Mouse (Mus musculus) thymus, postnatal 4 days (tissue): ENCODE data around the gene Spock1.

ENCODE experiments used
- DNase-seq: peaks from one replicate; pipeline ENCODE4 v3.0.0; 2021

The Spock1 gene

DNA sequence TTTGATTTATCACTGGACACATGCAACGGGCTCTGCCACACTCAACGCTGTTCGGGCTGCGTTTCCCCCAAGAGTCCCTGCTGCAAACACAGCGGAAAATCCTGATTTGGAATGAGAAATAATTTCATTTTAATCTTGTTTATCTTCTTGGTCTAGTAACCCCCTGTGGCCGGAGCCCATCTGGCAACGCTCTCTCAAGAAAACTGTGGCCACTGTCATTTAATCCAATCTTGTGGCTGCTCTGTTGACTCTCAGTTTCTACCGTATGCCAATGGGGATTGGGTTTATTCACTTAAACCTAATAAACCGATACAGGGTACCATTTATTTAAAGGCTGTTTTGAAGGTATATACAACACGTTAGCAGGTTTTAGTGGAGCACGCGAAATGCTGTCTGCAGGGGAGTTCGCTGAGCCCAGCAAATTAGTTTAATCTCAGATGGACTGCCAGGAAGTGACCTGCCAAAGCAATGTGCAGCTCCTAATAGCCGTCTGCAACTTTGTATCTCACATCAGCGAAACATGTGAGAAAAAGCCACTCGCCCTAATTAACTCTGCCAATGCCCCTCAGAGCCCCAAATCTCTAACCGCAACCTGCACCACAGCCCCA lies 185.7 kb downstream of the Spock1 start:
- no peak for DNase-seq

DNA sequence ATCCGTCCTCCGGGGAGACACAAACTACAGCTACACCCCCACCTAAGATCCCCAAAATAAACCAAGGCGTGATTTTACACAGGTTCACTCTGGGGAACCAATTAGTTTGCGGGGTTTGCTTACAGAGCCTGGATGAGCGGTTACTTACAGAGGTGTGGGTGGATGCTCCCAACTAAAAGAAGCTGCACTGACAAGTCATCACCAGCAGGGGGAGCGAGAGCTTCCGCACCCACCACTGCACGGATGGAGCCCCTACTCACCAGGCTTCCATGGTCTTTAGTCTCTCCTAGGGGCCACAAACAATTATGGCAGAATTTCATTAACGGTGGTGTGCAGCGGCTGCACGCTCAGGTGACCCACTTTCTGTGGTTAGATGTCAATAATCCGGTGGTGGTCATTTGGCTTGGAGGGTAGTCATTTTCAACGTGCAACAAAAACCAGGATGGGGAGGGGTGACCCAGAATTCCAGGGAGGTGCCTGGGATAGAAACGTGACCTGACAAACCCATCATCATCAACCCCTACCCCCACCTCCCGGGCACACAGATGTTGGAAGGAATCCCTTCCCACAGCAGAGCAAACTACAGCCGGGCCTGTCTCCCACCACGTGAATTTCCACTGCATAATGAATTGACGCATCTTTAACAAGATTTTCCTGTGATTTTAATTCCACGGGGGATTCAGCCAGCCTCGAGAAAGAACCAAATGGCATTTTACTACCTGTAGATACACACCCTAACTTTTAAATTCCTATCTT lies 186.4 kb downstream of the Spock1 start:
- no peak for DNase-seq

DNA sequence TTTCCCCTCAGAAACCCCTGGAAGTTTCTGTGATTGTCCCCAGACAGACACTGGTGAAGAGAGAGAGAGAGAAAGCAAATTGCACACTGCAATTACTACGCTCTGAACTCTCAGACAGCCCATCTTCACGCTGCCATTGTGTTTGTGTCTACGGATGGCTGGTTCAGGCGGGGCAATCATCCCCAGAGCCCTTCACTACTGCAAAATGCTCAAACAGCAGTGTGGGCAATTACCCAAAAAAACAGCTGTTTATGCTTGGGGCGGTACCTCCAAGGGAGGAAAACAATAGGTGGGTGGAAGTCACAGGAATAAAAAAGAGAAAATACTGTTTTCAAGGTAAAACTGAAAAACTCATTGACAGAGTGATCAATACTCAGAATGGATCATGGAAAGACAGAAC lies 190.0 kb downstream of the Spock1 start:
- no peak for DNase-seq

DNA sequence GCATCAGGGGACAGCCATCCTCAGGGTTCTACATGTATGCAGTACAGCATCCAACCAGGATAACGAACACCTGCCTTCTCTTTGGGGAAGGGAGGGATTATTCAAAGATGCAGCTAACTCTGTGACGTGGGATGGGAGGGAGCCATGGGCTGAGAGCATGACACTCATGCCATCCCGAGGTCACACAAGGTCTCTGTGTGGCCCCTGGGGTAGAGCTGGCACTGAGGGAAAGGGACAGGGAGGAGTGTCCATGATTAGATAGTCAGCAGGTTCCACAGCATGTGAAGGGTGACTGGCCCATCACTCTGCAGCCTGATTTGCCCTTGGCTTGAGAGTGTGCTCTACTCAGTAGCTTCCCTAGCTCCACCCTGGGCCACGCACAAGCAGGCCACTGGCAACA lies 195.2 kb downstream of the Spock1 start:
- DNase-seq = no peak

DNA sequence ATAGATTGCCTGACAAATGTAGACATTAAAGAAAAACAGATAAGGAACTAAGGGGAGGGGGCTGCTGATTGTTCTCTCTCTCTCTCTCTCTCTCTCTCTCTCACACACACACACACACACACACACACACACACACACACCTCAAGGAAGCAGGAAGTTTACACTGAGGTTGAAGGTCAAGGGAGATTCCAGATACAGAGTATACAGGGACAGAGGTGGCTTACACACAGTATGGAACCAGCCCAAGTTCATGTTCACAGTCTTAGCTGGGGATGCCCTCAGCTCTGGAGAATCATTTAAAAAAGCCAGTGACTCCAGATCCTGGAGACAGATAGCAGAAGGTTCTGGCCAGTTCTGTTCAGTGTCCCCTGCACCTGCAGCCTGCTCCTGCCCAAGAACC lies 199.7 kb downstream of the Spock1 start:
- DNase-seq = no peak

DNA sequence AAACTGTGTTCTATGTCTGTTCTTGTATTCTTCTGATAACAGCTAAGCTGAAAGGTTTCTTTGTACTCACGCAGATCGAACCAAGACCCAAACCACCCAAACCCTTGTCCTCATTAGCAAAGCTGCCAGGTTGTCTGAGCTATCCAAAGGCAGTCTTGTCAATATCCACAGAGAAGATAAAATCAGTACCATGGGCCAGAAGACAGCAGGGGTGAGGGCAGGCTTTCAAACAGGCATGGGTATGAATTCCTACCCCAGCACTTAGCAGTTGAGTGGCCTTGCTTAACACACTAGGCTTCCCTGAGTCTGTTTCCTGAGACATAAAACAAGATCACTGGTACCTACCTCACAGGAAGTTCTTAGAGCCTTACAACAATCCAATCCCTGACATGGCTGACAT lies 205.2 kb downstream of the Spock1 start:
- DNase-seq = no peak

DNA sequence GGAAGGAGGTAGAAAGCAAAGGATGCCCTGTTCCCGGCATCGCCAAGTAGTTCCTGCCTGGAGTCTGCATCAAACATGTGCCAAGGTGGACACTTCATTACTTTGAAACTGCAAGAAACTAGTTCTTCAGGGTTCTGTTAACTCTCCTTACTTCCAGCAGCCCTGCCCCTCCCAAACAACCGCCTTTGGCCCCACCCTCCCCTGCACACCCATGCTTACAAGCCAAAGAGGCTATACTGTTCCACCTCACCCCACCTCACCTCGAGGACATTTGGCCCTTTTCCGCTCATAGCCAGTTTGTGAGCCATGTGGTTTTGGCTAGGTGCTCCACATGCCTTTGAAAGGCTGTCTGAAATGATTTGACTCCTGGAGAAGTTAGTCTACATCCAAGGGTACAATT lies 211.4 kb downstream of the Spock1 start:
- DNase-seq = no peak

DNA sequence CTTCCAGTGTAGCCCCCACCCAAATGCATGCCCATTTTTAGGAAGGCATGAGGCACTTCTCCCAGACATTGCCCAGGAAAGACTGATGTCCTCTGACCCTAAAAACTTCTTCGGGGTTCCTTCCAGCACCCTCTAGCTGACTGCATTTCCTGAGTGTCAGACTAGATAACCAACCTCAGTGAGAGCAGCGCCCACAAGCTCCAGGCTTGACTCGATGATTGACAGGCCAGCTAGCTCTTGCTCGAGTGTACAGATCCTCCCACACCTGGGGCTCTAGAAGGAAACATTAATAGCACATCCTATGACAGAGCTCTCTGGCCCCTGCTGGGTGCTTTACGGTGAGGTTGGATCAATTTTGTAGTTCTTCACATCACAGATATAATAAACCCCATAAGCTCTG lies 219.2 kb downstream of the Spock1 start:
- no peak for DNase-seq

DNA sequence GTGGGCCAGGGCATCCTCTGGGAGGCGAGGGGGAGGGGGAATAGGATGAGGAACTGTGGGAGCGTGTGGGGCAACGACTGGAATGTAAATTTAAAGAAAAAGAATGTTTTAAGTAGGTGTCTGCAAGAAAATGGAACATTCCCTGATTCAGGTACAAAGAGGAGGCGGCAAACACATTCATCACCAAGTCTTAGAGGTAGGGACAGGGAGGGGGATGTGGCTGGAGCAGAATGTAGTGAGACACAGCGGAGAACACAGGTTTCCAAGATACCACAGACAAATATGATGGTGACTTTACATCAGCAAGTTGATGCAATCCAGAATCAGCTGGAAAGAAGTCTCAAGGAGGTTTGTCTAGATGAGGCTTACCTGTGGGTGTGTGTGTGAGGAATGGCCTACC lies 221.7 kb downstream of the Spock1 start:
- no peak for DNase-seq

DNA sequence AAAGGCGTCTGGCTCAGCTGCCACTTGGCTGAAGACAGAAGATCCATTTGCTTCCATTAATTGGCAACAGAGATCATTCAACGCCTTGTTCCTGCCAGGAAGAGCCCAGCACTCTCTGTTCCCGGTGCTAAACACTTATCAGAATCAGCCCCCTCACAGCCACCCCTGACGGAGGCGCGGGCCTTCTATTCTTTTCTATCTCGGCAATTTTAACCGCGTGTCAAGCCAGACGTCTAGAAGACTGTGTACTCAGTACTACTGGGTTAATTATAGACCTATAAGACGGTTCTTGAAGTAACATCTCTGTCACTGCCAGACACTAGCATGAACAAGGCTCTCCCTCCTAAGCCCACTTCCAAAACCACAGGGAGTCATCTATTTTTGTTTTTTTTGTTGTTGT lies 222.9 kb downstream of the Spock1 start:
- DNase-seq = no peak

DNA sequence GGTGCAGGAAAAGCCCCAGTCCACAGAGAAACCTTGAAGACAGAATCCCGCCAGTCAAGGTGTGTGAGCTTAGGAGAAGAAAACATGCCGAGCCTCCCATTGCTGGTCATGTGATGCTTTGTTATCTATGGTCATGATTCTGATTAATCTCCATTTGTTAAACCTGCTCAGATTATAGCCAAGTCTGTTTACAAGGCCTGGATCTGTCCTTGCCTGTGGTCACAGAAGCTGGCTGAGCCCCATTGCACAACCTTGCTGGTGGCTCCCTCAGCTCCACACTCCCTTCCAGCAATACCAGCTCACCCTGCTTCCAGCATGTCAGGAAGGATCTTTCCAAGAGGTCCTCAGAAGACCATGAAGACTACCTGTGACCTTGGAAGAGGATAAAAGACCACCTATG lies 228.5 kb downstream of the Spock1 start:
- DNase-seq = no peak

DNA sequence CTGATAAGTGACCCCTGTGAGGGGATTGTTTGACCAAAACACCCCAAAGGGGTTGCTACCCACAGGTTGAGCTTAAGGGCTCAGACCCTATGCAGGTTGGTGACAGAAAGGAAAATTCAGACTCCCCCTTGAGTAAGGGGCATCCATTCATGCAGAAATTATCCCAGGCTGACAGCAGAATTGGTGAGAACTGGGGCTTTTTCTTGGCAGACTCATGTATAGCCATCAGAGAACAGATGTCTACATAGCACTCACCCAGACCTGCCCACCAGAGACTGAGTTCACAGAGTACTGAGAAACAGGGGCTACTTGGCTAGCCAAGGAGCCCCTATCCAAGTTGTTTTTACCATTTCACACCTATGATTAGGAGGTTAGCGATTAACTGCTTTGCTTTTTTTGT lies 231.3 kb downstream of the Spock1 start:
- no peak for DNase-seq

DNA sequence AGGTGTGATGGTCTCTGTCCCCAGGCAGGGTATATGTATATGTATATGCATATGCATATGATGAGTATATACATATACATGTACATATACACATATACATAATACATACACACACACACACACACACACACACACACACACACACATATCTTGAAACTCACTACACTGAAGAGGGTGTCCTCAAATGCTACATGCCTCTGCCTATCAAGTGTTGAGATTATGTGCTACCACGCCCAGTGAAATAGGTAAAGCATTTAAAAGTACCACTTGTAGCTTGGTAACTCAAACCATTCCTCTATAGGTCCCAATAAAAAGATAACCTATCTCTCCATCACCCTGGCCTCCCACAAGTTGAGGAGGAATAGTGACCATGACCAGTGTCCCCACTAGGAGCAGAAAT lies 234.7 kb downstream of the Spock1 start:
- no peak for DNase-seq

DNA sequence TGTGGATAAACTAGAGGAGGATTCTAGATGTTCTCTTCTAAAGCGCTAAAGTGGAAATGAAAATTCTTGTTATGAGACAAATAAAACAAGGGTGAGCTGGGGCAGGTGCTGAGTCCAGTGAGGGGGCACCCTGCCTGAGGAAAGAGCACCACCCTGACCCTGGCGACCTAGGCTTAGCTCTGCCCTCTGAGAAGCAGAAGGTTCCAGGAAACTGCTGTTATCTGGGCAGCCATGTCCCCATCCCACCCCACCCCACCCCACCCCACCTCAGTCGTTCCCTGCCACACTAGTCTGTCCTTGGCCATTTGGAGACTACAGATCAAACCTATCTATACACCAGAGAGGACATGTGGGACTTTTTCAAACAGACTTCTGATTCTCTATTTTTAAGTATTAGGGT lies 235.4 kb downstream of the Spock1 start:
- no peak for DNase-seq

DNA sequence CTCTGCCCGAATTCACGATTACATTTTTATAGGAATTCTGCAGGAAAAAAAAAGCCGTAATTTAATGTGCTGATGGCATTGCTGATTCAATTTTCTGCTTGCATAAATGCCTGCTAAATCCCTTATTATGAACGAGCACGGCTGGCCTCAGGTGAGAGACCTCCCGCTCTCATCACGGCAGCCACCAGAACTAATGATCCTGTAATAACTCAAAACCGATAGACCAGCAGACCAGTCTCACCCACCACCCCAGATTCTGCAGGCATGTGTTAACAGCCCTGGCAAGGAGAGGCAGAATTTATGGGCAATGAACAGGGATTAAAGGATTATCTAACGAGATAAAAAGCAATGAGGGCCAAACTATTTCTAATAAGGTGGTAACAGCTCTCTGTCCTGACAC lies 236.2 kb downstream of the Spock1 start:
- no peak for DNase-seq

DNA sequence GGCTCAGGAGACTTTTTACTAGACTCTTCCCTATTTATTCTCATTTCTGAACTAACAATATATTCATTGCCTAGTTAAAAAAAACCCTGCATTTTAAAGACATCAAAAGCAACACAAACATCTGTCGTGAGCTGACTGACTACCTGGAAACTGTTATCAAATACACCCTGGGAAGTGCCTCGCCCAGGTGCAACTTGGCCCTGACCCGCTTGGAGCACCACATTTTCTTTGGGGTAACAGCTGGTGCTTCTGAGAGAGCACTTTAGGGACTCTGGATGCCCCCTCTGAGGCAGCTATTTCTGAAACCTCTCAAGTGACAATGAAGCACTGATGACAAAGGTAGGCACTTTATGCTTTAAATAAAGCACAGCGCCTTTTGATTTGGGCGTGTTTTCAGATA lies 236.8 kb downstream of the Spock1 start:
- DNase-seq = no peak

DNA sequence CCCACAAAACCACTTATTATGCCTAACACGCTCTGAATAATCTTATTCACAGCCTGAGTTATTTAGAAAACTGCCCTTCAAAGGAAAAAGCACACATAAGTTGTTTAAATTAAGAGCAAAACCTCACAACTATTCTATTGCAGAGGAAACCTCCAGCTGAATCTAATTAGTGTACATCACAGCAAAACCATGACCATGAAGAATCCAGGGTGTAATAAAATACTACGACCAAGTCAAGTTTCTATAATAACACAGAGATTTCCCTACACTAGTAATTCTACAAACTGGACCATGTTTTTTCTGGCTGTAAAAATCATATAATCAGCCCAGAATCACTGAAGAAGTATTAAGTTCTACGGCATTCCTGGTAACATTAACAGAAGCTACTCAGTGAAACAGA lies 240.5 kb downstream of the Spock1 start:
- no peak for DNase-seq

DNA sequence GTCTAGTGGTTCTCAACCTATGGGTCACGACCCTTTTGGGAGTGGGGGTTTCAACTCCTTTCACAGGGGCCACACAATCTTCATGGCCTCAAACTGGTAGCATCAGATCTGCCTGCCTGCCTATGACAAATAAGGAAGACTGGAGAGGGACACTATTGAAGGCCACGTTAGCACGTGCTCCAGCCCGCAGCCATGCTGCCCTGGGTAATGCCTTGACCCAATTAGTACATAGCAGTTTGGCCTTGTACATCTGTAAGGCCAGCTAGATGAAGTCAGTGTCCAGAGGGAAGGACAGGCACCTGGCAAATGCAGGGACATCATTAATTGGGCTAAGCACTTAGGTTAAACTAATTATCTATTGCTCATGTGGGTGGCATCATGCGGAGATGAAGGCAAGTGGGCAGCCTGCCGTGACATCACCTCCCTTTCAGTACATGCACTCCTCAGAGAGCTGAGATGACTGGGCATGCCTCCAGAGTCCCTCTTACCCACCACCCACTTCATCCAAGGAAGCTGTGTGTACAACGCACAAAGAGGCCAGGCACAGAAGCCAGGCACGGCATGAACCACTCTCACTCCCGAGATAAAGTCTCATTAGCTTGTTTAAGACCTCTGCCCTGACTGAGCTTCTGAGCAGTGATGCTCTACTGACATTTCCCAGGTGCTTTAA lies 241.8 kb downstream of the Spock1 start:
- DNase-seq = no peak

DNA sequence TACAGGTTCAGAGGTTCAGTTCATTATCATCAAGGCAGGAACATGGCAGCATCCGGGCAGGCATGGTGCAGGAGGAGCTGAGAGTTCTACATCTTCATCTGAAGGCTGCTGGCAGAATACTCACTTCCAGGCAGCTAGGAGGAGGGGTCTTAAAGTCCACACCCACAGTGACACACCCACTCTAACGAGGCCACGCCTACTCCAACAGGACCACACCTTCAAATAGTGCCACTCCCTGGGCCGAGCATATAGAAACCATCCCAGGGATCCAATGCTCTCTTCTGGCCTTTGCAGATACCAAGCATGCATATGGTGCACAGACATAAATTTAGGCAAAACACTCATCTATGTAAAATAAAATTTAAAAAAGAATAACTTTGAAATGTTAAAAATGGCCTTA lies 245.6 kb downstream of the Spock1 start:
- DNase-seq = no peak

DNA sequence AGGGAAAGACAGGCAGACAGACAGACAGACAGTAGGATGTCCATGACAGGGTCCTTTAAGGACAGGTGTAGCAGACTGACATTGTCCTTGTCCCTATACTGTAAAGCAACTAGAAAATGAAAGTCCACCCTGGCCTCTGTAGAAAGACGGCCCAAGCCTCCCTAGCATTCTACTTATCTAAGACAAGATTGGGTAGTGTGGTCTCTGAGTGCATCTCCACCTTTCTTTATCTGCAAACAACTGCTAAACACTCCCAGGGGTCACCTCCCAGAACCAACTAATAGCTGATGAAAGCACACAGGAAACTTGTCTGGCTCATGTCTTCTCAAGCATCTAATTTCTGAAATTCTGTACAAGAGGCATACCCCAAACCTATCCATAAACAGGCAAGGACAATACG lies 247.6 kb downstream of the Spock1 start:
- DNase-seq = no peak

DNA sequence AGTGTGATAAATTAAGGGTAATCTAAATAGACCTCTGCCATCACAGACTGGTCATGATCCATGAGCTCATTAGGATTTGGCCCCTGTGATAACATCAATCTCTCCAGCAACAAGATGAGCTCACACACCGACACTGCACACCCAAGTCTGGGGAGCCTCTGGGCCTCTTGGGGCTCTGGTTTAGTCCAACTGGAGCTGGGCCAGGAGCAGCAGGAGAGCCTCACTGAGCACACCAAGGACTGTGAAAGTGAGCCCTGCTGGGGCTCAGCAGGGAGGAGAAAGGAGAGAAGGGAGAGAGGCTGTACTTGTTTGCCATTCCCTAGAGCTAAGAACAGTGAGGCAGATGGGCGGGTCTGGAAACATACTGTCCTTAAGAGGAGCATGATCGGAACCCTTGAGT lies 248.3 kb downstream of the Spock1 start:
- no peak for DNase-seq

DNA sequence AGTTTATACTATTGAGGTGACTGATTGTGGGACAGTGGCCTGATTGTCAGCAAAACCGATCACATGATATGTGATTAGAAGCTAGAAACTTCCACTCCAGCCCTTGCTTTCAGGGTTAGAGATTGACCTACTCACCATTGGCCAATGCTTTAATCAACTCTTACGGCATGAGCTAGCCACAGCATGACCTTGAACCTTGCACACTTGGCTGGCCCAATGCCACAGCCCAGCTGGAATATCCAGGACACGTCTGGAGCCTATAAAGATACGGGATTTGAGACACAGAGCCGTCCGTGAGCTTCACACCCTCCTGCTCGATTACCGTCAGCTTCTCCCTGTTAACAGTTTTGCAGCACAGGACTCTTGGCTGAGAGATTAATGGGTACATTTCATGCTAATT lies 251.5 kb downstream of the Spock1 start:
- DNase-seq = no peak

DNA sequence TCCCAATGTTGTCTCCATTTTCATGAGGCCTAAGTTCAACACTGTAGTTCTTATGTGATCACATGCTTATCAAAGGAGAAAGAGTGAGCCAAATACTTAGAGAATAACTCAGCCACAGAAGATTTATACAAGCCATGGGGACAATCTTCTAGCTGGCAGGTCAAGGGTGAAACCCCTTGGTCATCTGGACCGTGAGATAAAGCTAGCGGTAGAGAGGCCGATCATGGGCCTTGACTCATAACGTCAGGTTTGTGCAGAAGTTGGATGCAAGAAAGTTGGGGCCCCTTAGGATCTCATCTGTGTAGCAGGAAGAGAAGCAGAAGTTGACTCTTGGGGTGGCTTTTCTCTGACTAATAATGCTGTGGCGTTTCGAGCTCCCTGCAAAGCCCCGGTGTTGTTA lies 253.8 kb downstream of the Spock1 start:
- DNase-seq = no peak

DNA sequence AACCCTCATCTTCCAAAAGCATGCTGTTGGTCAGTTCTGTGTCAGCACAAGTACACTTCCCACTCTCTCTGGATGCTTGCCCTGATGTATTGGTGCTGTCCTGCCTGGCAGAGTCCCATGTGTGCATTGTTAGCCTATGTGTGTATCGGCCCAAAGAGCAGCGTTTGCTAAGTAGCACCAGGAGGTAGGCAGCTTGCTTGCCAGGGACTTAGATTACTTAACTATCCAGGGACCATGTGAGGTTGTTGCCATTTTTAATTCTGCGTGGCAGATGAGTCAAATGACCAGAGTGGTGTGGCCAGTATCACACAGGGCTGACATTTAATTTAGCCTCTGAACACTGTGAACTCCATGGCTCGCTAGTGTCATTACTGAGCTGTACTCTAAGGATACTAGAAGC lies 256.9 kb downstream of the Spock1 start:
- no peak for DNase-seq

DNA sequence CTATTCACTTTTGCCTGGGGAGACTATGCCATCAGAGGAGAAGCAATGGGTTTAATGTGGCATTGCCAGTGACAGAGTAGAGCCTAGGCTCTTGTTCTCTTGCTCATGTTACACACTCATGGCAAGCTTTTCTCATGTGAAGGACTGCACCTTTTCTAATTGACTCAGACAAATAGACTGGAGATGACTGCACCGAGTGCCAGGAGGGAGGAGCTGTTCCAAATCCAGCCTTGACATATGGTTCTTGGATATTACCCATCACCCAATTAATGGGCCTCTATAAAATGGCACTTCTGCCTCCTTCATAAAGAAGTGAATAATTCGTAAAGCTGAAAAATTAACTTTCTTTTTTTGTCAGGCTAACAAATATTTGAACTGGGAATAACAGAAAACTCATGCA lies 259.3 kb downstream of the Spock1 start:
- no peak for DNase-seq
